Mouse (Mus musculus): ENCODE measurements around the gene Grid1. TPM values are rescaled to one million over a fixed set of nuclear protein-coding genes. Genes with fewer than 3 reads are reported as not detected.

The Grid1 gene
- polyA plus RNA-seq, 1 experiment from 2014 or later: 0.49 TPM

DNA sequence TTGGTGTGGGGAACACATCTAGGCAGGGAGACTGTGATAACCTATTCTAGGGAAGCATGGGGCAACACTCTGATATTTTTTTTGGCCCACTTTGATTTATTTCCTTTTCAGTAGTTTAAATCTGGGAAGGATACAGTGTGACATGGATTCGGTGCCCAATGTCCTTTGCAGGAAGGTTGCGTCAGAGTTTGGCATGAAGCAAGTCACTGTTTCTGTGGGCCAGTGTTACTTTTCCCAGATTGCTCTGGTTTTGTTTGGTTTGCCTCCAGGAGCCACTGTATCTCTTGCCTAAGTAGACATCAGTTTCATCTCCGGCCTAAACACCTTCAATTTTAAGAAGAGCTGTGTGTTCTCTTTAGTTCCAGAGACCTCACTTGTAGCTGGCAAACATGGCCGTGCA, 399.1 kb downstream of the Grid1 start:
- Histone ChIP-seq H3K4me3 (ENCODE audit: low read depth, low read length) (no peak overlapping the region), H3K27me3 (replicated peaks; ENCODE audit: control insufficient read depth, insufficient read depth, low read length) (no peaks in the 10 kb centered on the region), H3K9ac (ENCODE audit: low read length) (no peak overlapping the region), H3K9me3 (ENCODE audit: control insufficient read depth, low read length) (no peaks in the 10 kb centered on the region), H3K4me1 (replicated peaks; ENCODE audit: control insufficient read depth, insufficient read depth, low read length) (no peaks in the 10 kb centered on the region), H3K27ac (ENCODE audit: low read depth) (no peak overlapping the region), H3K36me3 (ENCODE audit: control insufficient read depth, insufficient read depth, low read length) (no peaks in the 10 kb centered on the region), H3K4me2 (ENCODE audit: low read length) (no peak overlapping the region)
- ATAC-seq (replicated peaks; ENCODE audit: low FRiP score, low TSS enrichment, low read depth) (no peak), DNase-seq (ENCODE audit: low spot score) (no peak)
- 88% methylated on average over 4 of the region's 4 CpGs for WGBS

DNA sequence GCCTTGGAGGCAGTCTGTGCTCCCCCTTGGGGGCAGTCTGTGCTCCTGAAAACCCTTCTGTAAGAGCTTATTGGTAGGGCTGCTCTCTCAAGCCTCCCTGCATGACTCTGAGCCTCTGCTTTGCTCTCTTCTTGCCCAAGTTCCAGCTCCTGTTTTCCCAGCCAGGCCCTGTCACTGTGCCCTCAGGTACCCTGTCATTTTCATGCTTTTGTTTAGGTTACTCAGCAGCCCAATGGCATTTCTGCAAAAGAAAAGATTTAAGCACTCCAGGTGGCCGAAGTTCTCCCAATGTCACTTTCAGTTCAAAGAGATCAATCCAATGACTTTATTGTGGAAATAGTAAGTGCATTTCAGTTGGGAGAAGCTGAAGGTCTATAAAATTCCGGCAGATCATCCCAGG, 402.3 kb downstream of the Grid1 start:
- 74% methylated on average over 2 of the region's 2 CpGs for WGBS
- Histone ChIP-seq H3K27ac (ENCODE audit: low read depth) (no peak overlapping the region), H3K9ac (ENCODE audit: low read length) (no peak overlapping the region), H3K9me3 (ENCODE audit: control insufficient read depth, low read length) (no peaks in the 10 kb centered on the region), H3K36me3 (ENCODE audit: control insufficient read depth, insufficient read depth, low read length) (no peaks in the 10 kb centered on the region), H3K4me1 (replicated peaks; ENCODE audit: control insufficient read depth, insufficient read depth, low read length) (no peaks in the 10 kb centered on the region), H3K4me2 (ENCODE audit: low read length) (no peak overlapping the region), H3K27me3 (replicated peaks; ENCODE audit: control insufficient read depth, insufficient read depth, low read length) (no peaks in the 10 kb centered on the region), H3K4me3 (ENCODE audit: low read depth, low read length) (no peak overlapping the region)
- no peak for DNase-seq (ENCODE audit: low spot score)
- no peak for ATAC-seq (replicated peaks; ENCODE audit: low FRiP score, low TSS enrichment, low read depth)

DNA sequence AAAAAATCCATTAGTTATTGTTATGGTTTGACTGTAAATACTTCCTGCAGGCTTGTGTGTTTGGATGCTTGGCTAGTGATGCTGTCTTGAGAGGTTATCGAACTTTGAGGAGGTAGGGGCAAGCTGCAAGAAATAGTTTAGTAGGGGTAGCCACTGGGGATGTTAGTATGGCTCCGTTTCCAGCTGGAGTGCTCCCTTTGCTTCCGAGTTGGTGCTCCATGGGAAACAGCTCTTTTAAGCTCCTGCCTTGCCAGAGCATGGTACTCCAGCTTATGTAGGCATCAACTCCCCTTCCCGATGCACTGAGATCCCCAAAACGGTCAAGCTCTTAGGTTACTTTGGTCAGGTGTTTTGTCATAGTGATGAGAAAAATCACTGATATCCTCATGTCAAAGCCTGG, 407.7 kb downstream of the Grid1 start:
- H3K27ac ChIP-seq (ENCODE audit: low read depth): no peak overlapping the region
- WGBS: 82% methylated on average over 5 of the region's 5 CpGs
- H3K9me3 ChIP-seq (ENCODE audit: control insufficient read depth, low read length): no peaks in the 10 kb centered on the region

DNA sequence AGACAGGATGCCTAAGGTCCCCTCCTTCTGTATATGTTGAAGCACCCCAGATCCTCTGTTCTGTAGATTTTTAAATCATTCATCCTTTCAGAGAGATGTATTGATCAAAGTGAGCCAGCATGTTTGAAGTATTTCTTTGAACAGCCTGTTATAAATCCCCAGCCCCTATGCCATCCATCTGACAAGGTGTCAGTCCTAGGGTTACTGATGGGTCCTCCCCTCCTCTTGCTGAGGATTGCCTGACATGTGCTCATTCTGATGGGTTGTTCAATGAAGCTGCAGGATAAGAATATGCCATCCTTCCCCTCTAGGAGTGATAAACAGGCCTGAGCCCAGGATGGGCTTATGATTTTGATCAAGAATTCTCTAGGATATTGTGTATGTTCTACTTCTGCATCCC, 411.5 kb downstream of the Grid1 start:
- H3K27me3 ChIP-seq (replicated peaks; ENCODE audit: control insufficient read depth, insufficient read depth, low read length): no peaks in the 10 kb centered on the region
- H3K4me2 ChIP-seq (ENCODE audit: low read length): no peak overlapping the region
- H3K4me3 ChIP-seq (ENCODE audit: low read depth, low read length): no peak overlapping the region
- no peak for DNase-seq (ENCODE audit: low spot score)
- H3K4me1 ChIP-seq (replicated peaks; ENCODE audit: control insufficient read depth, insufficient read depth, low read length): no peaks in the 10 kb centered on the region
- no peak overlapping the region for H3K9ac ChIP-seq (ENCODE audit: low read length)
- H3K27ac ChIP-seq (ENCODE audit: low read depth): no peak overlapping the region
- ATAC-seq (replicated peaks; ENCODE audit: low FRiP score, low TSS enrichment, low read depth): no peak
- no peaks in the 10 kb centered on the region for H3K36me3 ChIP-seq (ENCODE audit: control insufficient read depth, insufficient read depth, low read length)
- no peaks in the 10 kb centered on the region for H3K9me3 ChIP-seq (ENCODE audit: control insufficient read depth, low read length)

More for the DNA sequence above, 407.7 kb downstream of the Grid1 start:
- Histone ChIP-seq H3K9ac (ENCODE audit: low read length) (no peak overlapping the region), H3K4me2 (ENCODE audit: low read length) (no peak overlapping the region), H3K4me1 (replicated peaks; ENCODE audit: control insufficient read depth, insufficient read depth, low read length) (no peaks in the 10 kb centered on the region), H3K4me3 (ENCODE audit: low read depth, low read length) (no peak overlapping the region), H3K36me3 (ENCODE audit: control insufficient read depth, insufficient read depth, low read length) (no peaks in the 10 kb centered on the region), H3K27me3 (replicated peaks; ENCODE audit: control insufficient read depth, insufficient read depth, low read length) (no peaks in the 10 kb centered on the region)
- DNase-seq (ENCODE audit: low spot score): no peak
- ATAC-seq (replicated peaks; ENCODE audit: low FRiP score, low TSS enrichment, low read depth): no peak

DNA sequence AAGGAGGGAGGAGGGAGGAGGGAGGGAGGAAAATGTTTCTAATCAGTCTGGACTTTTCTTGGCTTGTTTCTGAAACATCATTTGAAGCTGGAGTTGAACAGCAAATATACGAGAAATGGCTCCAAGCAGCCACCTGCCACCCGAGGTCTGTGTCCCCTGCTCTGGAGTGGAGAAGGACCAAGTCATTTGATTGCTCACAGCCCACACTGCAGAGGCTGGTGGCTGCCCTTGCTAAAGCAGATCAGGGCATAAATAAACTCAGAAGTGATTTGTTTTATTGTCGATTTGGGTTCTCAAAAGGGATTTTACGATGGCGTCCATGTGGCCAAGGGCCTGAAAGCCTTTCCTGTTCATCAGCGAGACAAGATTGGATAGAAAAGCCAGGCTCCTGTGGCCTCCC, 423.0 kb downstream of the Grid1 start:
- no peak overlapping the region for H3K4me2 ChIP-seq (ENCODE audit: low read length)
- H3K36me3 ChIP-seq (ENCODE audit: control insufficient read depth, insufficient read depth, low read length): no peaks in the 10 kb centered on the region
- no peak for ATAC-seq (replicated peaks; ENCODE audit: low FRiP score, low TSS enrichment, low read depth)
- DNase-seq (ENCODE audit: low spot score): no peak
- no peaks in the 10 kb centered on the region for H3K9me3 ChIP-seq (ENCODE audit: control insufficient read depth, low read length)
- H3K9ac ChIP-seq (ENCODE audit: low read length): no peak overlapping the region
- H3K27ac ChIP-seq (ENCODE audit: low read depth): no peak overlapping the region
- no peaks in the 10 kb centered on the region for H3K4me1 ChIP-seq (replicated peaks; ENCODE audit: control insufficient read depth, insufficient read depth, low read length)
- H3K27me3 ChIP-seq (replicated peaks; ENCODE audit: control insufficient read depth, insufficient read depth, low read length): no peaks in the 10 kb centered on the region
- 71% methylated on average over 6 of the region's 6 CpGs for WGBS
- H3K4me3 ChIP-seq (ENCODE audit: low read depth, low read length): no peak overlapping the region

DNA sequence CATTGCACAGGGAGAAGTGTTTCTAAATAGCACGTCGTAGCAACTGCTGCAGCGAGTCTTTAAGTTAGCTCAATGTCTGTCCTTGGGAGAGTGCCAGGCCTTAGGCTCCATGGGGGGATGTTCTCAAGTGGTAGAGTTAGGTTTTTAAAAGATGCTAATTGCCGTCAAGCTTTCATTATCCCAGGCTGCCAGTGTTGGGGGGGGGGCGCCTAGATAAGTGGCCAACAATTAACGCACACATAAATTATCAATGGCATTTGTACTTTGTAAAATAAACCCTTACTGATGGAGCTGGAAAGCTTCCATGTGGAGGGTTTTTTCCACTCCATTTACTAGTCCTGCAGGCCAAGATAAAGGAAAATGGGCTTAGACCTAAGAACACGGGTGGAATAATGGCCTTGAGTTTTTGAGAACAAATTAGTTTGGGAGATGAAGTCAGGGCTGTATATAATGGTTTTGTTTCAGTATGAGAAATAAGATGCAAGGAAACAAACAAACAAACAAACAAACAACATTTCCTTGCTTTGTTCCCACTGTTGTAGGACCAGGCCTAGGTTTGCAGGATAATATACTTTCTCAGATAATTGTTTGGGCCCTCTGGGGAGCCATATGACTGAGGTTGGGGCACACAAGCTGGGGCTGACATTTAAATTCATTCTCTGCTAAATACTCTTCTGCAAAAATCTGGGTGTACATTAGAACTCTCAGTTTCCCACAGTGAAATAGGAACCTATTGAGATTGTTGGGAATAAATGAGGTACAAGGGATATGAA, 425.1 kb downstream of the Grid1 start:
- 69% methylated on average over 7 of the region's 7 CpGs for WGBS
- ATAC-seq (replicated peaks; ENCODE audit: low FRiP score, low TSS enrichment, low read depth) (no peak), DNase-seq (ENCODE audit: low spot score) (no peak)
- Histone ChIP-seq H3K36me3 (ENCODE audit: control insufficient read depth, insufficient read depth, low read length) (no peaks in the 10 kb centered on the region), H3K9ac (ENCODE audit: low read length) (no peak overlapping the region), H3K4me3 (ENCODE audit: low read depth, low read length) (no peak overlapping the region), H3K27ac (ENCODE audit: low read depth) (no peak overlapping the region), H3K4me2 (ENCODE audit: low read length) (no peak overlapping the region), H3K9me3 (ENCODE audit: control insufficient read depth, low read length) (no peaks in the 10 kb centered on the region), H3K4me1 (replicated peaks; ENCODE audit: control insufficient read depth, insufficient read depth, low read length) (no peaks in the 10 kb centered on the region), H3K27me3 (replicated peaks; ENCODE audit: control insufficient read depth, insufficient read depth, low read length) (no peaks in the 10 kb centered on the region)

DNA sequence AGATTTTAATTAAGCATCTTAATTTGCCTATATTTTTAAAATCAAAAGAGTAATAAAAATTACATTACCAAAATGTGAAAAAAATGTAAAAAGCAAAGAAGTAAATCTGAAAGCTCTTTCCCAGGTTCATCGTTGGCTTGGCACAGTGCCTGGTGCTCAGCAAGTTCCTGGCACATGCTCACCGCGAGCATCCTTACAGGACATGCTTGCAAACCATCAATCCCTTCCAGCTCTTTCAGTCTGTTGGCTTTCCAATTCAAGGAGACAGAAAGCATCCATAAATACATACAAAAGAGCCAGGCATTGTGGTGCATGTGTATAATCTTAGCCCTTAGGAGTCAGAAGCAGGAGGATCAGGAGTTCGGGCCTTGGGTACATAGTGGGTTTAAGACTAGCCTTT, 430.5 kb downstream of the Grid1 start:
- no peaks in the 10 kb centered on the region for H3K9me3 ChIP-seq (ENCODE audit: control insufficient read depth, low read length)
- H3K27me3 ChIP-seq (replicated peaks; ENCODE audit: control insufficient read depth, insufficient read depth, low read length): no peaks in the 10 kb centered on the region
- WGBS: 83% methylated on average over 4 of the region's 4 CpGs
- H3K9ac ChIP-seq (ENCODE audit: low read length): no peak overlapping the region
- no peak overlapping the region for H3K27ac ChIP-seq (ENCODE audit: low read depth)
- DNase-seq (ENCODE audit: low spot score) (no peak), ATAC-seq (replicated peaks; ENCODE audit: low FRiP score, low TSS enrichment, low read depth) (no peak)
- no peak overlapping the region for H3K4me3 ChIP-seq (ENCODE audit: low read depth, low read length)
- no peak overlapping the region for H3K4me2 ChIP-seq (ENCODE audit: low read length)
- no peaks in the 10 kb centered on the region for H3K36me3 ChIP-seq (ENCODE audit: control insufficient read depth, insufficient read depth, low read length)
- no peaks in the 10 kb centered on the region for H3K4me1 ChIP-seq (replicated peaks; ENCODE audit: control insufficient read depth, insufficient read depth, low read length)

DNA sequence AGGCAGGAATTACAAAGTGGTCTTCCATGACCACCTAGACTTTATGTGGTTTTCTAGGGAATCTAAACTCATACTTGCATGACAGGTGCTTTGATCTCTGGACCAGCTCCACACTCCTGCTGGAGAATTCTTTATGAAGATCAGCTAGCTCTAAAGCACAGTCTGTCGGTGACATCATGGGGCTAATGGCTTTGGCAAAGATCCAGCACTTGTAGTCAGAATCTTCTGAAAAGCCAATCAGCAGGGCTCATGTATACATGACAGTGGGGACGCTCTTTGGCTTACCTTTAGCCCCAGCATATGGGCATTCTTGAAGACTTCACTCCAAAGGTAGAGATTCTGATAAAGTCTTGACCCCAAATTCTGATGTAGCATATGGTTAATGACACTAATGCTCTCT, 434.6 kb downstream of the Grid1 start:
- Histone ChIP-seq H3K4me2 (ENCODE audit: low read length) (no peak overlapping the region), H3K27ac (ENCODE audit: low read depth) (no peak overlapping the region), H3K4me1 (replicated peaks; ENCODE audit: control insufficient read depth, insufficient read depth, low read length) (no peaks in the 10 kb centered on the region), H3K36me3 (ENCODE audit: control insufficient read depth, insufficient read depth, low read length) (no peaks in the 10 kb centered on the region), H3K9ac (ENCODE audit: low read length) (no peak overlapping the region), H3K27me3 (replicated peaks; ENCODE audit: control insufficient read depth, insufficient read depth, low read length) (no peaks in the 10 kb centered on the region), H3K4me3 (ENCODE audit: low read depth, low read length) (no peak overlapping the region), H3K9me3 (ENCODE audit: control insufficient read depth, low read length) (no peaks in the 10 kb centered on the region)
- no peak for ATAC-seq (replicated peaks; ENCODE audit: low FRiP score, low TSS enrichment, low read depth)
- no peak for DNase-seq (ENCODE audit: low spot score)
- WGBS: 67% methylated on average over 2 of the region's 2 CpGs

DNA sequence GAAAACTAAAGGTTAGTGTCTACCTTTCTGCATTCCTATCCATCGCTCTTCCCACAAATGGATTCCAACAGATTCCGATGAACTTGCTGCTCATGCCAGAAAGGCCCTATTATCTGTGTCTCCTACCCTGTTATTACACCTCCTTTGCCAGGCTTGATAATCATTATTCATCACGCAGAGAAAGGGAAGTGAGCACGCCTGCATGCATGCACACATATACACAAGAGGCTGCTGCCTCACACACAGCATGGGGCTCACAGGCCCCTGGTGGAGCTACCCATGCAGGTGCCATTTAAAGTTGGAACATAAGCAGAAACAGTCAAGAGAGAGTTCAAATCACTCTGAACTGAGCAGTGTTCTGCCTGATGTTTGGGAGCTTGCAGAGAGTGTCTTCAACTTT, 450.4 kb downstream of the Grid1 start:
- H3K9me3 ChIP-seq (ENCODE audit: control insufficient read depth, low read length): no peaks in the 10 kb centered on the region
- H3K27me3 ChIP-seq (replicated peaks; ENCODE audit: control insufficient read depth, insufficient read depth, low read length): no peaks in the 10 kb centered on the region
- DNase-seq (ENCODE audit: low spot score): no peak
- H3K27ac ChIP-seq (ENCODE audit: low read depth): no peak overlapping the region
- 93% methylated on average over 4 of the region's 4 CpGs for WGBS
- ATAC-seq (replicated peaks; ENCODE audit: low FRiP score, low TSS enrichment, low read depth): no peak
- H3K9ac ChIP-seq (ENCODE audit: low read length): no peak overlapping the region
- no peak overlapping the region for H3K4me2 ChIP-seq (ENCODE audit: low read length)
- H3K4me3 ChIP-seq (ENCODE audit: low read depth, low read length): no peak overlapping the region
- H3K4me1 ChIP-seq (replicated peaks; ENCODE audit: control insufficient read depth, insufficient read depth, low read length): no peaks in the 10 kb centered on the region
- no peaks in the 10 kb centered on the region for H3K36me3 ChIP-seq (ENCODE audit: control insufficient read depth, insufficient read depth, low read length)
